Mouse (Mus musculus) embryonic facial prominence, embryonic 11.5 days (tissue): Measurements from ENCODE around the gene Ece1. TPM values are rescaled to one million over a fixed set of nuclear protein-coding genes. Genes with fewer than 3 reads are reported as not detected.

Source experiments
- ATAC-seq: fragments of 200-750 bp; cut with Nextera tagmentation; replicated peaks from 2 replicates; pipeline ENCODE4 v1.8.0; 2017; ENCODE audit warnings: low read depth; ENCODE audit not compliant: insufficient number of reproducible peaks, low FRiP score, low TSS enrichment
- DNase-seq: peaks from one replicate; pipeline ENCODE4 v3.0.0-alpha.2; 2015; ENCODE audit warnings: low spot score
- H3K27ac ChIP-seq: fragments of 300-500 bp; sonication (generic); replicated peaks from 2 replicates; pipeline ENCODE4 v1.5.1; 2014; ENCODE audit warnings: mild to moderate bottlenecking, low read depth, low read length, control low read depth
- H3K27me3 ChIP-seq: fragments of 300-500 bp; sonication (generic); 2 replicates; pipeline ENCODE4 v1.6.1; 2014; ENCODE audit warnings: mild to moderate bottlenecking, low read length, moderate library complexity, mixed read lengths; ENCODE audit not compliant: control insufficient read depth, insufficient read depth
- H3K36me3 ChIP-seq: fragments of 300-500 bp; sonication (generic); replicated peaks from 2 replicates; pipeline ENCODE4 v1.6.1; 2014; ENCODE audit warnings: low read depth, mild to moderate bottlenecking, low read length, moderate library complexity, mixed read lengths; ENCODE audit not compliant: control insufficient read depth, insufficient read depth
- H3K4me1 ChIP-seq: fragments of 300-500 bp; sonication (generic); 2 replicates; pipeline ENCODE4 v1.6.1; 2014; ENCODE audit warnings: low read length, mixed read lengths; ENCODE audit not compliant: control insufficient read depth, insufficient read depth
- H3K4me2 ChIP-seq: fragments of 300-500 bp; sonication (generic); 2 replicates; pipeline ENCODE4 v1.6.1; 2014; ENCODE audit warnings: low read depth, mild to moderate bottlenecking, control low read depth, low read length, moderate library complexity
- H3K4me3 ChIP-seq: fragments of 300-500 bp; sonication (generic); 2 replicates; pipeline ENCODE4 v1.5.1; 2014; ENCODE audit warnings: low read depth, low read length, control low read depth
- H3K9ac ChIP-seq: fragments of 300-500 bp; sonication (generic); replicated peaks from 2 replicates; pipeline ENCODE4 v1.6.1; 2014; ENCODE audit warnings: mild to moderate bottlenecking, control low read depth, low read length
- H3K9me3 ChIP-seq: fragments of 300-500 bp; sonication (generic); replicated peaks from 2 replicates; pipeline ENCODE4 v1.6.1; 2016; ENCODE audit warnings: mild to moderate bottlenecking, low read length, inconsistent platforms, mixed read lengths; ENCODE audit not compliant: control insufficient read depth
- WGBS: fragments of 180-500 bp; shearing (Covaris S2); extraction: QIAGEN DNeasy Blood & Tissue Kit; methylation state at CpG from one replicate; pipeline ENCODE4 v1.1.7; 2014; 5-methylcytosine and 5-hydroxymethylcytosine counted together
- polyA plus RNA-seq: library from polyadenylated mRNA; unstranded; fragments of >200 nt; fragmentation: Nextera tagmentation; extraction: Ambion mirVana; gene quantifications from 2 replicates; pipeline ENCODE4 v1.2.1, GENCODE M21; 2014

Gene Ece1
- polyA plus RNA-seq, 1 experiment from 2014 or later: 32.2 TPM

GRCm38 (mm10) chr4:137822537-137822936 lies 39.5 kb upstream of the Ece1 start:
- no peak for ATAC-seq
- H3K4me2 ChIP-seq: no peak overlapping the region
- no peak overlapping the region for H3K27ac ChIP-seq
- H3K9ac ChIP-seq: no peak overlapping the region
- H3K36me3 ChIP-seq: no peaks in the 10 kb centered on the region
- H3K9me3 ChIP-seq: no peaks in the 10 kb centered on the region
- no peak overlapping the region for H3K4me3 ChIP-seq
- no peaks in the 10 kb centered on the region for H3K27me3 ChIP-seq
- H3K4me1 ChIP-seq: no peaks in the 10 kb centered on the region
- 87% methylated on average over 5 of the region's 5 CpGs for WGBS
- no peak for DNase-seq

GRCm38 (mm10) chr4:137823542-137823941 lies 38.5 kb upstream of the Ece1 start:
- H3K27ac ChIP-seq: no peak overlapping the region
- no peaks in the 10 kb centered on the region for H3K9me3 ChIP-seq
- H3K4me1 ChIP-seq: no peaks in the 10 kb centered on the region
- DNase-seq (no peak), ATAC-seq (no peak)
- no peak overlapping the region for H3K4me2 ChIP-seq
- H3K27me3 ChIP-seq: no peaks in the 10 kb centered on the region
- H3K9ac ChIP-seq: no peak overlapping the region
- H3K4me3 ChIP-seq: no peak overlapping the region
- H3K36me3 ChIP-seq: no peaks in the 10 kb centered on the region
- 81% methylated on average over 3 of the region's 3 CpGs for WGBS

GRCm38 (mm10) chr4:137824881-137825280 lies 37.2 kb upstream of the Ece1 start:
- Histone ChIP-seq H3K4me2 (no peak overlapping the region), H3K36me3 (no peaks in the 10 kb centered on the region), H3K9me3 (no peaks in the 10 kb centered on the region), H3K4me3 (no peak overlapping the region), H3K4me1 (no peaks in the 10 kb centered on the region), H3K27ac (no peak overlapping the region), H3K9ac (no peak overlapping the region), H3K27me3 (no peaks in the 10 kb centered on the region)
- DNase-seq: no peak
- 85% methylated on average over 2 of the region's 2 CpGs for WGBS
- no peak for ATAC-seq

- ATAC-seq (no peak), DNase-seq (no peak)
- Histone ChIP-seq H3K36me3 (no peaks in the 10 kb centered on the region), H3K27me3 (no peaks in the 10 kb centered on the region), H3K4me3 (no peak overlapping the region), H3K4me2 (no peak overlapping the region), H3K9me3 (no peaks in the 10 kb centered on the region), H3K9ac (no peak overlapping the region), H3K27ac (no peak overlapping the region), H3K4me1 (no peaks in the 10 kb centered on the region)
- WGBS: 15% methylated on average over 6 of the region's 6 CpGs
These were observed 31.7 kb upstream of the Ece1 start for GRCm38 (mm10) chr4:137830380-137830779.

GRCm38 (mm10) chr4:137831598-137831997 lies 30.4 kb upstream of the Ece1 start:
- no peaks in the 10 kb centered on the region for H3K27me3 ChIP-seq
- no peak overlapping the region for H3K4me2 ChIP-seq
- no peak overlapping the region for H3K4me3 ChIP-seq
- no peaks in the 10 kb centered on the region for H3K9me3 ChIP-seq
- no peak overlapping the region for H3K27ac ChIP-seq
- ATAC-seq (no peak), DNase-seq (no peak)
- 81% methylated on average over 11 of the region's 11 CpGs for WGBS
- no peaks in the 10 kb centered on the region for H3K36me3 ChIP-seq
- H3K4me1 ChIP-seq: no peaks in the 10 kb centered on the region
- H3K9ac ChIP-seq: no peak overlapping the region

GRCm38 (mm10) chr4:137835624-137836337 lies 26.3 kb upstream of the Ece1 start:
- no peaks in the 10 kb centered on the region for H3K4me1 ChIP-seq
- no peaks in the 10 kb centered on the region for H3K9me3 ChIP-seq
- H3K9ac ChIP-seq: no peak overlapping the region
- no peak overlapping the region for H3K27ac ChIP-seq
- 11% methylated on average over 14 of the region's 14 CpGs for WGBS
- ATAC-seq (peak; percentile 90), DNase-seq (peak; percentile 90)
- peak overlapping the region; percentile 25 for H3K4me2 ChIP-seq
- no peaks in the 10 kb centered on the region for H3K27me3 ChIP-seq
- no peaks in the 10 kb centered on the region for H3K36me3 ChIP-seq
- no peak overlapping the region for H3K4me3 ChIP-seq

- 83% methylated on average over 5 of the region's 5 CpGs for WGBS
- Histone ChIP-seq H3K27ac (no peak overlapping the region), H3K9ac (no peak overlapping the region), H3K4me1 (no peaks in the 10 kb centered on the region), H3K9me3 (no peaks in the 10 kb centered on the region), H3K36me3 (no peaks in the 10 kb centered on the region), H3K4me2 (no peak overlapping the region), H3K4me3 (no peak overlapping the region), H3K27me3 (no peaks in the 10 kb centered on the region)
- ATAC-seq (no peak), DNase-seq (no peak)
These were observed 25.3 kb upstream of the Ece1 start for GRCm38 (mm10) chr4:137836741-137837140.

- Histone ChIP-seq H3K27ac (no peak overlapping the region), H3K36me3 (no peaks in the 10 kb centered on the region), H3K4me2 (no peak overlapping the region), H3K4me1 (no peaks in the 10 kb centered on the region), H3K4me3 (no peak overlapping the region), H3K9ac (no peak overlapping the region), H3K9me3 (no peaks in the 10 kb centered on the region), H3K27me3 (no peaks in the 10 kb centered on the region)
- 83% methylated on average over 8 of the region's 8 CpGs for WGBS
- ATAC-seq (no peak), DNase-seq (no peak)
These were observed 24.2 kb upstream of the Ece1 start for GRCm38 (mm10) chr4:137837792-137838191.
